In the genomic region with DNA sequence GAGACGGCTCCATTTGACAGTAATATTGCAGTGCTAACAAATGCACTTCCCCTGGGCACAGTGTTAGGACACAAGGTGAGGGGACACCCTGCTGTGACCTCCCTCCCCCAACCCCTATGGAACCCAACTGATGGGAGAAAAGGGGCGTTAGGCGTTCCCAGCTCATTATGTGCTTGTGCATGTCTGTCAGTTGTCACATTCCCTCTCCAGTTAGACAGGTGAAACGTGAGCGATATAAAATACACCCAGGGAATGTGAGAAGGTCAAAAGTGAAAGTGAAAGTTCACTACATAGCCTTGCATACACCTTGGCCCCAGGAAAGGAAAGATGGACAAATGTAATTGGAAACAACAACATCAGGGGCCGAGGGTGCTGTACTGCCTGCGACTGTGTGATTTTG, we compare ENCODE assay signal across 8 mouse cellular contexts. TPM values are rescaled to one million over a fixed set of nuclear protein-coding genes. Genes with fewer than 3 reads are reported as not detected.
DNase-seq lines count a peak whose midpoint lies in the region; ATAC-seq and TF ChIP-seq lines count a peak whose summit lies in the region.

No protein-coding gene starts in this region.

- peaks cover 12% of the 10 kb centered on the region for H3K27me3 ChIP-seq in neural tube, embryonic 11.5 days (ENCODE audit: control insufficient read depth, insufficient read depth, low read length)
- peaks cover 13% of the 10 kb centered on the region for H3K27me3 ChIP-seq in embryonic facial prominence, embryonic 15.5 days
- H3K27me3 ChIP-seq in intestine, postnatal 0 days (replicated peaks; ENCODE audit: control insufficient read depth, insufficient read depth, low read length) = peaks cover 9% of the 10 kb centered on the region
- peaks cover 15% of the 10 kb centered on the region; the same call in 1 of the 2 replicates for H3K27me3 ChIP-seq in neural tube, embryonic 14.5 days (ENCODE audit: control insufficient read depth, insufficient read depth, low read length)

- 30% methylated on average over 7 of the region's 7 CpGs for WGBS in neural tube, embryonic 11.5 days
- 30% methylated on average over 7 of the region's 7 CpGs for WGBS in embryonic facial prominence, embryonic 15.5 days
- WGBS in intestine, postnatal 0 days = 18% methylated on average over 7 of the region's 7 CpGs
- 41% methylated on average over 7 of the region's 7 CpGs for WGBS in neural tube, embryonic 14.5 days

- H3K9me3 ChIP-seq in neural tube, embryonic 11.5 days (ENCODE audit: control insufficient read depth, low read length) = no peaks in the 10 kb centered on the region
- no peaks in the 10 kb centered on the region for H3K9me3 ChIP-seq in embryonic facial prominence, embryonic 15.5 days (replicated peaks)
- H3K9me3 ChIP-seq in intestine, postnatal 0 days (ENCODE audit: control insufficient read depth) = no peaks in the 10 kb centered on the region
- no peaks in the 10 kb centered on the region for H3K9me3 ChIP-seq in neural tube, embryonic 14.5 days (ENCODE audit: control insufficient read depth, low read length)

- no peak for TF ChIP-seq CTCF in intestine, postnatal 0 days (IDR thresholded peaks at IDR 0.05; ENCODE audit: low read depth)

- peaks cover 9% of the 10 kb centered on the region for H3K4me1 ChIP-seq in neural tube, embryonic 11.5 days (ENCODE audit: control insufficient read depth, insufficient read depth, low read length)
- peaks cover 27% of the 10 kb centered on the region for H3K4me1 ChIP-seq in embryonic facial prominence, embryonic 15.5 days
- no peaks in the 10 kb centered on the region for H3K4me1 ChIP-seq in intestine, postnatal 0 days (replicated peaks; ENCODE audit: control insufficient read depth, insufficient read depth, low read length)
- H3K4me1 ChIP-seq in neural tube, embryonic 14.5 days (ENCODE audit: control insufficient read depth, insufficient read depth, low read length) = peaks cover 7% of the 10 kb centered on the region

- H3K4me2 ChIP-seq in neural tube, embryonic 11.5 days (ENCODE audit: low read depth) = peak overlapping the region; percentile 59; the same call in 1 of the 2 replicates
- H3K4me2 ChIP-seq in embryonic facial prominence, embryonic 15.5 days (replicated peaks) = peak overlapping the region; percentile 66
- peak overlapping the region; percentile 84 for H3K4me2 ChIP-seq in intestine, postnatal 0 days (replicated peaks; ENCODE audit: low read depth)
- peak overlapping the region; percentile 63 for H3K4me2 ChIP-seq in neural tube, embryonic 14.5 days (ENCODE audit: low read depth, low read length)

- no peaks in the 10 kb centered on the region for H3K36me3 ChIP-seq in neural tube, embryonic 11.5 days (ENCODE audit: control insufficient read depth, insufficient read depth, low read length)
- H3K36me3 ChIP-seq in embryonic facial prominence, embryonic 15.5 days = no peaks in the 10 kb centered on the region
- H3K36me3 ChIP-seq in intestine, postnatal 0 days (ENCODE audit: control insufficient read depth, insufficient read depth) = no peaks in the 10 kb centered on the region
- no peaks in the 10 kb centered on the region for H3K36me3 ChIP-seq in neural tube, embryonic 14.5 days (ENCODE audit: control insufficient read depth, insufficient read depth, low read length)

- no peak overlapping the region for H3K9ac ChIP-seq in neural tube, embryonic 11.5 days (ENCODE audit: low read length)
- H3K9ac ChIP-seq in embryonic facial prominence, embryonic 15.5 days = no peak overlapping the region
- peak overlapping the region; percentile 22; the same call in 1 of the 2 replicates for H3K9ac ChIP-seq in intestine, postnatal 0 days (ENCODE audit: low read depth, low read length)
- H3K9ac ChIP-seq in neural tube, embryonic 14.5 days (replicated peaks; ENCODE audit: low read depth, low read length) = no peak overlapping the region

- DNase-seq in neural tube, embryonic 11.5 days (ENCODE audit: low spot score) = no peak
- DNase-seq in neural tube, embryonic 10.5 days (ENCODE audit: extremely low spot score, low spot score) = no peak
- DNase-seq in urinary bladder, postnatal 36 days (ENCODE audit: low spot score in 2 of 2) = no peak
- DNase-seq in adrenal gland, postnatal 36 days = no peak
- DNase-seq in cerebellum, adult 8-10 months = no peak

- no peak overlapping the region for H3K4me3 ChIP-seq in neural tube, embryonic 11.5 days (ENCODE audit: low read depth, low read length)
- peak overlapping the region; percentile 86 for H3K4me3 ChIP-seq in embryonic facial prominence, embryonic 15.5 days (replicated peaks)
- peak overlapping the region; percentile 64 for H3K4me3 ChIP-seq in intestine, postnatal 0 days (ENCODE audit: low read depth, low read length)
- H3K4me3 ChIP-seq in neural tube, embryonic 14.5 days (ENCODE audit: low read depth, low read length) = peak overlapping the region; percentile 1; the same call in 1 of the 2 replicates

- ATAC-seq in neural tube, embryonic 11.5 days (ENCODE audit: insufficient read depth, low FRiP score, low TSS enrichment) = no peak
- no peak for ATAC-seq in embryonic facial prominence, embryonic 15.5 days (ENCODE audit: insufficient number of reproducible peaks, low FRiP score, low TSS enrichment, low read depth)
- ATAC-seq in intestine, postnatal 0 days = no peak
- no peak for ATAC-seq in neural tube, embryonic 14.5 days (ENCODE audit: low read depth)

- H3K27ac ChIP-seq in neural tube, embryonic 11.5 days (ENCODE audit: low read depth, low read length) = no peak overlapping the region
- H3K27ac ChIP-seq in embryonic facial prominence, embryonic 15.5 days (replicated peaks) = no peak overlapping the region
- H3K27ac ChIP-seq in intestine, postnatal 0 days (ENCODE audit: low read depth, low read length) = no peak overlapping the region
- no peak overlapping the region for H3K27ac ChIP-seq in neural tube, embryonic 14.5 days (ENCODE audit: low read depth, low read length)

RNA-seq across cellular contexts. Expression of gene Car7, which starts 0.9 kb away (rescaled TPM):
- 1.2 and 1.4 TPM in 2 replicates for polyA plus RNA-seq in neural tube, embryonic 11.5 days (2014; fragmentation: Nextera tagmentation; extraction: Ambion mirVana)
- 1.1 and 1.2 TPM in 2 replicates for polyA plus RNA-seq in embryonic facial prominence, embryonic 15.5 days (2015; fragmentation: Nextera tagmentation; extraction: Ambion mirVana)
- polyA plus RNA-seq in intestine, postnatal 0 days (2015; fragmentation: Nextera tagmentation; extraction: Ambion mirVana) = 0.82 and 1.1 TPM in 2 replicates
- polyA plus RNA-seq in neural tube, embryonic 14.5 days (2014; fragmentation: Nextera tagmentation; extraction: Ambion mirVana) = 1.6 and 2.2 TPM in 2 replicates
- total RNA-seq in adrenal gland, postnatal 36 days (2021) = 1 to 10 TPM; 1.5 to 4.1 TPM

RNA-seq across cellular contexts. Expression of gene Nae1, which starts 0.9 kb away (rescaled TPM):
- polyA plus RNA-seq in neural tube, embryonic 11.5 days (2014; fragmentation: Nextera tagmentation; extraction: Ambion mirVana) = 119 and 125 TPM in 2 replicates
- polyA plus RNA-seq in embryonic facial prominence, embryonic 15.5 days (2015; fragmentation: Nextera tagmentation; extraction: Ambion mirVana) = 91.9 and 94.5 TPM in 2 replicates
- 43.8 and 48.6 TPM in 2 replicates for polyA plus RNA-seq in intestine, postnatal 0 days (2015; fragmentation: Nextera tagmentation; extraction: Ambion mirVana)
- polyA plus RNA-seq in neural tube, embryonic 14.5 days (2014; fragmentation: Nextera tagmentation; extraction: Ambion mirVana) = 102 and 117 TPM in 2 replicates
- total RNA-seq in adrenal gland, postnatal 36 days (2021) = 10 to 100 TPM; 36.4 to 38.4 TPM

RNA-seq across cellular contexts. Expression of gene Terb1, which starts 25.7 kb away (rescaled TPM):
- polyA plus RNA-seq in neural tube, embryonic 11.5 days (2014; fragmentation: Nextera tagmentation; extraction: Ambion mirVana) = 0.25 and 0.34 TPM in 2 replicates
- polyA plus RNA-seq in embryonic facial prominence, embryonic 15.5 days (2015; fragmentation: Nextera tagmentation; extraction: Ambion mirVana) = 0.48 and 0.55 TPM in 2 replicates
- 0.16 TPM in 2 replicates for polyA plus RNA-seq in intestine, postnatal 0 days (2015; fragmentation: Nextera tagmentation; extraction: Ambion mirVana)
- polyA plus RNA-seq in neural tube, embryonic 14.5 days (2014; fragmentation: Nextera tagmentation; extraction: Ambion mirVana) = 0.70 and 0.81 TPM in 2 replicates
- total RNA-seq in adrenal gland, postnatal 36 days (2021) = not detected

RNA-seq across cellular contexts. Expression of gene Pdp2, which starts 55.9 kb away (rescaled TPM):
- 17.8 and 20.0 TPM in 2 replicates for polyA plus RNA-seq in neural tube, embryonic 11.5 days (2014; fragmentation: Nextera tagmentation; extraction: Ambion mirVana)
- polyA plus RNA-seq in embryonic facial prominence, embryonic 15.5 days (2015; fragmentation: Nextera tagmentation; extraction: Ambion mirVana) = 9.0 and 9.3 TPM in 2 replicates
- 12.2 and 15.2 TPM in 2 replicates for polyA plus RNA-seq in intestine, postnatal 0 days (2015; fragmentation: Nextera tagmentation; extraction: Ambion mirVana)
- polyA plus RNA-seq in neural tube, embryonic 14.5 days (2014; fragmentation: Nextera tagmentation; extraction: Ambion mirVana) = 20.0 and 21.0 TPM in 2 replicates
- total RNA-seq in adrenal gland, postnatal 36 days (2021) = 10 to 100 TPM; 30.4 to 33.0 TPM
